Mouse (Mus musculus) thymus, adult 2 months (tissue): ENCODE measurements around the gene Apol9b.

Source experiments
- CTCF ChIP-seq: fragments of 200-500 bp; IDR thresholded peaks from 2 replicates; pipeline ENCODE4 v1.5.1; 2012; ENCODE audit warnings: mild to moderate bottlenecking, control low read depth, low read length, moderate library complexity, borderline replicate concordance; ENCODE audit not compliant: control insufficient read depth, poor library complexity, insufficient read depth; ENCODE audit errors: extremely low read depth
- POLR2A ChIP-seq: fragments of 200-500 bp; IDR thresholded peaks from 2 replicates; pipeline ENCODE4 v1.6.1; 2012; ENCODE audit warnings: mild to moderate bottlenecking, low read length, control low read depth, moderate library complexity; ENCODE audit not compliant: control insufficient read depth, poor library complexity, insufficient read depth; ENCODE audit errors: extremely low read depth

GRCm38 (mm10) chr15:77785807-77786206, 57.0 kb downstream of the Apol9b start:
- no peak for TF ChIP-seq POLR2A
- no peak for TF ChIP-seq CTCF
